Mouse (Mus musculus) G1E (cell line): ENCODE measurements around the gene Cklf.

Source experiments
- CTCF ChIP-seq: IDR thresholded peaks from 2 replicates; pipeline ENCODE4 v1.5.1; 2012; ENCODE audit warnings: low read depth, low read length, inconsistent platforms, mixed read lengths
- GATA1 ChIP-seq: IDR thresholded peaks from 2 replicates; pipeline ENCODE4 v1.6.1; 2012; ENCODE audit warnings: borderline replicate concordance, low read length, inconsistent platforms, mixed read lengths
- GATA2 ChIP-seq: IDR thresholded peaks from 2 replicates; pipeline ENCODE4 v1.6.1; 2012; ENCODE audit warnings: low read depth, low read length, inconsistent platforms, borderline replicate concordance
- POLR2AphosphoS5 ChIP-seq: IDR thresholded peaks from 2 replicates; pipeline ENCODE4 v1.6.1; 2012; ENCODE audit warnings: low read depth, low read length, inconsistent platforms; ENCODE audit not compliant: insufficient replicate concordance
- TAL1 ChIP-seq: conservative IDR thresholded peaks from 2 replicates; pipeline ENCODE4 v1.6.1; 2012; ENCODE audit warnings: low read depth, low read length, inconsistent platforms, mixed read lengths

DNA sequence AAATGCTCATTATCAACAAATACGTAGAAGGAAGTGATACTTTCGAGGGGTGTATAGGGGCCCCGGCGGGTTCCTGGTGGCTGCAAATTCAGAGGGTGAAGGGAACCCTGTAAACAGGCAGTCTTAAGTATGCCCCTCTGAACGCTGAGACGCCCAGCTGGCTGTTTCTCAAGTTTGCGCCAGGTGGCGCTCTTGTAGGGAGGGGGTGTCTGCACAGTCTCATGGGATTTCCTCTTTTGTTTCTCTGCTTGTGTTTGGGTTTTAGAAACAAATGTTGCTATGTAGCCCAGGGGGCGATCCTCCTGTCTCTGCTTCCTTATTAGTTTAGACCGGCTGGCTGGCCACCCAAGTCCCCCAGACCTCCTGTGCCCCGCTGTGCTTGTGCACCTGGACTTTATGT lies 31.6 kb upstream of the Cklf start:
- TF ChIP-seq CTCF: peak; percentile 72
- TF ChIP-seq GATA1: no peak
- TF ChIP-seq TAL1: no peak
- no peak for TF ChIP-seq GATA2
- no peak for TF ChIP-seq POLR2AphosphoS5
